Mouse (Mus musculus) CH12.LX (cell line): Measurements from ENCODE around the gene Rbks. TPM values are rescaled to one million over a fixed set of nuclear protein-coding genes. Genes with fewer than 3 reads are reported as not detected.

Experiments
- DNase-seq: peaks from one replicate; pipeline ENCODE4 v3.0.0-alpha.2; 2013; ENCODE audit errors: extremely low read depth
- H3K27ac ChIP-seq: 2 replicates; pipeline ENCODE4 v1.5.1; 2012; ENCODE audit warnings: low read depth, mild to moderate bottlenecking, control low read depth, moderate library complexity; ENCODE audit not compliant: insufficient read depth
- H3K27me3 ChIP-seq: replicated peaks from 2 replicates; pipeline ENCODE3; 2012; ENCODE audit warnings: inconsistent platforms
- H3K36me3 ChIP-seq, 2 experiments: replicated peaks in 1 of 2; 2 replicates each; pipeline versions ENCODE3 to v1.6.1; 2012; ENCODE audit warnings: inconsistent platforms in 1 of 2, low read length in 1 of 2, mild to moderate bottlenecking in 1 of 2, mixed read lengths in 1 of 2, moderate library complexity in 1 of 2; ENCODE audit not compliant: control insufficient read depth in 1 of 2, insufficient read depth in 1 of 2
- H3K4me1 ChIP-seq, 2 experiments: 2 replicates each; pipeline ENCODE4 v1.6.1; 2012; ENCODE audit warnings: inconsistent platforms in 1 of 2, moderate library complexity in 1 of 2; ENCODE audit not compliant: insufficient read depth in 2 of 2, control insufficient read depth in 1 of 2
- H3K4me2 ChIP-seq: 2 replicates; pipeline ENCODE4 v1.6.1; 2012; ENCODE audit warnings: low read depth, mild to moderate bottlenecking, control low read depth; ENCODE audit not compliant: poor library complexity, insufficient read depth, severe bottlenecking
- H3K4me3 ChIP-seq, 3 experiments: fragments of 150-350 bp in 1 of 3; sonication (generic) in 1 of 3; replicated peaks in 1 of 3; 2 replicates each; pipeline versions ENCODE3 to v1.5.1; 2011 to 2012; ENCODE audit warnings: low read depth in 2 of 3, low read length in 2 of 3, mild to moderate bottlenecking in 2 of 3, moderate library complexity in 2 of 3, control low read depth in 1 of 3, improper control_type of control experiment in 1 of 3, inconsistent platforms in 1 of 3, mixed read lengths in 1 of 3; ENCODE audit not compliant: poor library complexity in 1 of 3
- H3K79me2 ChIP-seq: replicated peaks from 2 replicates; pipeline ENCODE4 v1.6.1; 2012; ENCODE audit warnings: mild to moderate bottlenecking, moderate library complexity; ENCODE audit not compliant: control insufficient read depth, poor library complexity, insufficient read depth, severe bottlenecking; ENCODE audit errors: extremely low read depth
- H3K9ac ChIP-seq: 2 replicates; pipeline ENCODE4 v1.6.1; 2012; ENCODE audit warnings: low read depth, mild to moderate bottlenecking, control low read depth, moderate library complexity; ENCODE audit not compliant: insufficient read depth
- H3K9me3 ChIP-seq: replicated peaks from 2 replicates; pipeline ENCODE3; 2012; ENCODE audit warnings: low read length, inconsistent platforms, mixed read lengths
- CHD2 ChIP-seq: IDR thresholded peaks from 2 replicates; pipeline ENCODE4 v1.6.1; 2011; ENCODE audit warnings: low read length, improper control_type of control experiment
- CTCF ChIP-seq, 2 experiments: IDR thresholded peaks in 1 of 2; conservative IDR thresholded peaks in 1 of 2; 2 replicates each; pipeline ENCODE4 v1.5.1; 2011 to 2012; ENCODE audit warnings: low read depth in 2 of 2, low read length in 2 of 2, improper control_type of control experiment in 1 of 2, inconsistent platforms in 1 of 2, mild to moderate bottlenecking in 1 of 2, moderate library complexity in 1 of 2
- E2F4 ChIP-seq: IDR thresholded peaks from 2 replicates; pipeline ENCODE4 v1.6.1; 2011; ENCODE audit warnings: low read depth, low read length, improper control_type of control experiment; ENCODE audit not compliant: insufficient replicate concordance
- ELF1 ChIP-seq: IDR thresholded peaks from 2 replicates; pipeline ENCODE4 v1.6.1; 2014; ENCODE audit warnings: low read depth, mild to moderate bottlenecking, inconsistent platforms, low read length, improper control_type of control experiment
- EP300 ChIP-seq: IDR thresholded peaks from 2 replicates; pipeline ENCODE4 v1.6.1; 2011; ENCODE audit warnings: low read length, improper control_type of control experiment
- ETS1 ChIP-seq: conservative IDR thresholded peaks from 2 replicates; pipeline ENCODE4 v1.6.1; 2012; ENCODE audit warnings: low read depth, mild to moderate bottlenecking, inconsistent platforms, low read length, improper control_type of control experiment, moderate library complexity
- HCFC1 ChIP-seq: IDR thresholded peaks from 2 replicates; pipeline ENCODE4 v1.6.1; 2012; ENCODE audit warnings: low read depth, mild to moderate bottlenecking, inconsistent platforms, low read length, improper control_type of control experiment
- JUN ChIP-seq: IDR thresholded peaks from 2 replicates; pipeline ENCODE4 v1.6.1; 2011; ENCODE audit warnings: low read depth, mild to moderate bottlenecking, low read length, improper control_type of control experiment, moderate library complexity; ENCODE audit not compliant: insufficient read depth
- JUND ChIP-seq: conservative IDR thresholded peaks from 2 replicates; pipeline ENCODE4 v1.6.1; 2011; ENCODE audit warnings: low read depth, low read length, improper control_type of control experiment
- MAFK ChIP-seq: IDR thresholded peaks from 2 replicates; pipeline ENCODE4 v1.6.1; 2011; ENCODE audit warnings: low read length, improper control_type of control experiment; ENCODE audit not compliant: insufficient replicate concordance
- MEF2A ChIP-seq: IDR thresholded peaks from 2 replicates; pipeline ENCODE4 v1.6.1; 2014; ENCODE audit warnings: low read depth, mild to moderate bottlenecking, inconsistent platforms, low read length, improper control_type of control experiment, borderline replicate concordance
- NRF1 ChIP-seq: IDR thresholded peaks from 2 replicates; pipeline ENCODE4 v1.6.1; 2014; ENCODE audit warnings: low read depth, mild to moderate bottlenecking, inconsistent platforms, low read length, improper control_type of control experiment, moderate library complexity
- POLR2A ChIP-seq: IDR thresholded peaks from 2 replicates; pipeline ENCODE4 v1.6.1; 2011; ENCODE audit warnings: low read depth, mild to moderate bottlenecking, improper control_type of control experiment, low read length
- POLR2AphosphoS2 ChIP-seq: IDR thresholded peaks from 2 replicates; pipeline ENCODE4 v1.6.1; 2011; ENCODE audit warnings: low read depth, low read length, improper control_type of control experiment
- RCOR1 ChIP-seq: conservative IDR thresholded peaks from 2 replicates; pipeline ENCODE4 v1.6.1; 2012; ENCODE audit warnings: low read depth, mild to moderate bottlenecking, inconsistent platforms, low read length, improper control_type of control experiment
- SIN3A ChIP-seq: IDR thresholded peaks from 2 replicates; pipeline ENCODE4 v1.6.1; 2012; ENCODE audit warnings: low read length, improper control_type of control experiment, inconsistent platforms
- SMC3 ChIP-seq: IDR thresholded peaks from 2 replicates; pipeline ENCODE4 v1.6.1; 2011; ENCODE audit warnings: low read depth, low read length, improper control_type of control experiment
- TBP ChIP-seq: conservative IDR thresholded peaks from 2 replicates; pipeline ENCODE4 v1.6.1; 2011; ENCODE audit warnings: low read depth, low read length, improper control_type of control experiment
- TCF12 ChIP-seq: IDR thresholded peaks from 2 replicates; pipeline ENCODE4 v1.6.1; 2014; ENCODE audit warnings: low read depth, mild to moderate bottlenecking, inconsistent platforms, low read length, improper control_type of control experiment
- UBTF ChIP-seq: IDR thresholded peaks from 2 replicates; pipeline ENCODE4 v1.6.1; 2012; ENCODE audit warnings: low read depth, mild to moderate bottlenecking, inconsistent platforms, low read length, improper control_type of control experiment, moderate library complexity
- USF1 ChIP-seq: IDR thresholded peaks from 2 replicates; pipeline ENCODE4 v1.6.1; 2014; ENCODE audit warnings: low read depth, mild to moderate bottlenecking, inconsistent platforms, low read length, improper control_type of control experiment
- USF2 ChIP-seq: conservative IDR thresholded peaks from 2 replicates; pipeline ENCODE4 v1.6.1; 2011; ENCODE audit warnings: low read depth, low read length, improper control_type of control experiment
- ZC3H11A ChIP-seq: IDR thresholded peaks from 2 replicates; pipeline ENCODE4 v1.6.1; 2012; ENCODE audit warnings: low read depth, mild to moderate bottlenecking, inconsistent platforms, low read length, improper control_type of control experiment
- ZKSCAN1 ChIP-seq: IDR thresholded peaks from 2 replicates; pipeline ENCODE4 v1.6.1; 2012; ENCODE audit warnings: low read depth, inconsistent platforms, low read length, improper control_type of control experiment, borderline replicate concordance
- ZMIZ1 ChIP-seq: IDR thresholded peaks from 2 replicates; pipeline ENCODE4 v1.6.1; 2012; ENCODE audit warnings: low read depth, mild to moderate bottlenecking, inconsistent platforms, low read length, improper control_type of control experiment
- dilution Hi-C: fragments of 300-500 bp; cut with MboI; formaldehyde crosslinking; loops from 2 replicates; pipeline ENCODE4 v1.14.3; 2020; ENCODE audit warnings: low sequenced_read_pairs; ENCODE audit not compliant: extremely low pct_unique_long_range_greater_than_20kb, extremely low pct_ligation_motif_present
- in situ Hi-C: fragments of 300-500 bp; cut with MboI; formaldehyde crosslinking; loops from 3 replicates; pipeline ENCODE4 v1.14.3; 2019; ENCODE audit warnings: low sequenced_read_pairs, low pct_ligation_motif_present, low pct_unique_long_range_greater_than_20kb, mixed read lengths
- polyA plus RNA-seq: library from polyadenylated mRNA; unstranded; fragments of >175 nt; gene quantifications from 2 replicates; pipeline ENCODE4 v1.2.1, GENCODE M21; 2012; ENCODE audit warnings: low read depth; ENCODE audit not compliant: insufficient read length
- total RNA-seq, 2 experiments: library from RNA; depleted of rRNA; stranded (reverse); fragments of 300-350 nt in 1 of 2; fragments of >200 nt in 1 of 2; gene quantifications; 2 replicates each; pipeline ENCODE4 v1.2.3; 2012 to 2014

Rbks gene
- total and polyA plus RNA-seq, 3 experiments: 3.6 to 9.2 (median 6.8) TPM

DNA sequence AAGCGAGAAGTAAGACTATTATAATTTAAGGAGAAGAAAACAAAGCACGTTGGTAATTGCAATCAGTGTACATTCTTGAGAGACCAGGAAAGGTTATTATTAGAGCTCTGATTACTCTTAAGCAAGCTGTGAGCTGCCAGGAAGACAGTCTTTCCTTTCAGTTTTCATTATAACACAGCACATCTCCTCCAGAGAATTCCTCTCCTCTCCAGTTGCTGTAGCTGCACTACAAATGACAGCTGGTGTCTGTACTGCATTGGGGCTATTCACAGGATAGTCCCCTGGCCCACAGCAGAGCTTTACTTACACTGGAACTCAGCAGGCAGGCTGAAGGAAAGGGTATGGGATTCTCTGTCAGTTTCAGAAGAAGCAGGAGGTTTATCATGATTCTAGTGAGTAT is 24.0 kb downstream of the Rbks start:
- dilution Hi-C loops: no loop called here
- H3K36me3 ChIP-seq: peaks cover 0 to 10% of the 10 kb centered on the region in 2 experiments
- no peaks in the 10 kb centered on the region for H3K9me3 ChIP-seq

DNA sequence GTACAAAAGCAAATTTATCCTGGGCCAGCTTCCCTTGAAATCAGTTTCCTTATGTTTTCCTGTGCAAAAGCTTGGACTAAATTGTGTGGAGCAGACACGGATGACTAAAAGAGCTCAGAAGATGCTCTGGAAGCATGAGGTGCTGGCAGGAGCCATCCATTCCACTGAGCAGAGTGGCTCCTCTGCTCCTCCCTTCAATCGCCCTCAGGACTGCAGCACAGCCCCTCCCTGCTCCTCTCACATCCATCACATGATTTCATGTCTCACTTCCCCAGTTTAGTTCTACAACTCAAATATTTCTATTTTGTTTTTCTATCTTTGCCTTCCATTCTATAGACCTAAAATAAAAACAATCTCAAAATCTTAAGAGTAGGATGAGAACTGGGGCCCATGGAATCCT is 26.3 kb downstream of the Rbks start:
- no peaks in the 10 kb centered on the region for H3K79me2 ChIP-seq
- peaks cover 0 to 11% of the 10 kb centered on the region in 2 experiments; a peak in 2 of 4 replicates for H3K4me1 ChIP-seq
- H3K27ac ChIP-seq: no peak overlapping the region
- dilution Hi-C loops: no loop called here
- H3K36me3 ChIP-seq: peaks cover 0 to 14% of the 10 kb centered on the region in 2 experiments
- H3K9ac ChIP-seq: no peak overlapping the region
- DNase-seq: no peak
- TF ChIP-seq USF2 (no peak), HCFC1 (no peak), JUN (no peak), UBTF (no peak), ZKSCAN1 (no peak), SMC3 (no peak), ELF1 (no peak), MEF2A (no peak), TCF12 (no peak), CTCF (conservative IDR thresholded peaks at IDR 0.05 in 1 of 2, IDR thresholded peaks at IDR 0.05 in 1 of 2; ENCODE audit: low read depth in 2 of 2, low read length in 2 of 2) (no peak), E2F4 (no peak), CHD2 (no peak)
- TF ChIP-seq, all 38 proteins: peak for 0
- H3K27me3 ChIP-seq: no peaks in the 10 kb centered on the region
- H3K9me3 ChIP-seq: no peaks in the 10 kb centered on the region
- no peak overlapping the region for H3K4me3 ChIP-seq
- in situ Hi-C loops: no loop called here
- no peak overlapping the region for H3K4me2 ChIP-seq

More for the DNA sequence above, 24.0 kb downstream of the Rbks start:
- Histone ChIP-seq H3K4me1 (peaks cover 0 to 9% of the 10 kb centered on the region in 2 experiments; a peak in 2 of 4 replicates), H3K4me2 (no peak overlapping the region), H3K9ac (no peak overlapping the region), H3K27ac (no peak overlapping the region), H3K27me3 (no peaks in the 10 kb centered on the region), H3K4me3 (no peak overlapping the region), H3K79me2 (no peaks in the 10 kb centered on the region)
- in situ Hi-C loops: no loop called here
- DNase-seq: no peak
- no peak for TF ChIP-seq SIN3A
- no peak for TF ChIP-seq CTCF (conservative IDR thresholded peaks at IDR 0.05 in 1 of 2, IDR thresholded peaks at IDR 0.05 in 1 of 2; ENCODE audit: low read depth in 2 of 2, low read length in 2 of 2)
- no peak for TF ChIP-seq ETS1
- no peak for TF ChIP-seq ZC3H11A
- no peak for TF ChIP-seq MAFK
- no peak for TF ChIP-seq ELF1
- TF ChIP-seq EP300: no peak
- no peak for TF ChIP-seq RCOR1
- no peak for TF ChIP-seq TBP
- TF ChIP-seq ZMIZ1: no peak
- TF ChIP-seq POLR2AphosphoS2: no peak
- no peak for TF ChIP-seq USF1
- TF ChIP-seq NRF1: no peak
- no peak for TF ChIP-seq ZKSCAN1
- TF ChIP-seq POLR2A: no peak
- no peak for TF ChIP-seq JUND
- TF ChIP-seq SMC3: no peak
